Mouse (Mus musculus) spleen, adult 2 months (tissue): ENCODE measurements around the gene Wdr92.

ENCODE experiments used
- CTCF ChIP-seq: fragments of 200-500 bp; IDR thresholded peaks from 2 replicates; pipeline ENCODE4 v1.5.1; 2011; ENCODE audit warnings: mild to moderate bottlenecking, inconsistent platforms; ENCODE audit not compliant: insufficient read depth, insufficient read length, insufficient replicate concordance; ENCODE audit errors: extremely low read depth
- POLR2A ChIP-seq: fragments of 200-500 bp; IDR thresholded peaks from 2 replicates; pipeline ENCODE4 v1.6.1; 2011; ENCODE audit warnings: low read depth, low read length, inconsistent platforms

- TF ChIP-seq POLR2A = no peak
- no peak for TF ChIP-seq CTCF
These were observed 1.2 kb upstream of the Wdr92 start for GRCm38 (mm10) chr11:17180753-17181152.
